Mouse (Mus musculus): ENCODE data around the gene Zkscan17. TPM values are rescaled to one million over a fixed set of nuclear protein-coding genes. Genes with fewer than 3 reads are reported as not detected.

Zkscan17 gene
- total and polyA plus RNA-seq, 3 experiments = 8.9 to 49.9 (median 36.8) TPM

GRCm38 (mm10) chr11:59458973-59459372 is 67.6 kb downstream of the Zkscan17 start:
- TF ChIP-seq ZMIZ1 (IDR thresholded peaks at IDR 0.05; ENCODE audit: low read depth, low read length) (no peak), IRF4 (IDR thresholded peaks at IDR 0.05; ENCODE audit: low read depth, low read length) (no peak), POLR2AphosphoS2 (IDR thresholded peaks at IDR 0.05; ENCODE audit: low read depth, low read length) (0 out of 2 replicates have a peak, but pooled peaks have one; percentile 42), HCFC1 (IDR thresholded peaks at IDR 0.05; ENCODE audit: low read depth, low read length) (no peak)
- H3K4me3 ChIP-seq (replicated peaks in 1 of 3; ENCODE audit: low read depth in 2 of 3, low read length in 2 of 3, poor library complexity in 1 of 3) = no peak overlapping the region
- dilution Hi-C loops (cut with MboI; ENCODE audit: extremely low pct_ligation_motif_present, extremely low pct_unique_long_range_greater_than_20kb, low sequenced_read_pairs) = no loop called here
- H3K27ac ChIP-seq (ENCODE audit: insufficient read depth, low read depth) = no peak overlapping the region
- H3K9ac ChIP-seq (ENCODE audit: insufficient read depth, low read depth) = no peak overlapping the region
- no peak for DNase-seq (ENCODE audit: extremely low read depth)
- H3K36me3 ChIP-seq (replicated peaks in 1 of 2; ENCODE audit: control insufficient read depth in 1 of 2, insufficient read depth in 1 of 2, low read length in 1 of 2) = peaks cover 57 to 89% of the 10 kb centered on the region in 2 experiments
- no peaks in the 10 kb centered on the region for H3K27me3 ChIP-seq (replicated peaks)
- no peaks in the 10 kb centered on the region for H3K4me1 ChIP-seq (ENCODE audit: control insufficient read depth in 1 of 2, insufficient read depth in 2 of 2)
- H3K79me2 ChIP-seq (replicated peaks; ENCODE audit: control insufficient read depth, extremely low read depth, insufficient read depth, poor library complexity, severe bottlenecking) = no peaks in the 10 kb centered on the region
- H3K9me3 ChIP-seq (replicated peaks; ENCODE audit: low read length) = peaks cover 23% of the 10 kb centered on the region
- H3K4me2 ChIP-seq (ENCODE audit: insufficient read depth, low read depth, poor library complexity, severe bottlenecking) = no peak overlapping the region
- in situ Hi-C loops (cut with MboI; ENCODE audit: low pct_ligation_motif_present, low pct_unique_long_range_greater_than_20kb, low sequenced_read_pairs) = no loop called here

- dilution Hi-C loops (cut with MboI; ENCODE audit: extremely low pct_ligation_motif_present, extremely low pct_unique_long_range_greater_than_20kb, low sequenced_read_pairs) = no loop called here
- Histone ChIP-seq H3K27ac (ENCODE audit: insufficient read depth, low read depth) (no peak overlapping the region), H3K36me3 (replicated peaks in 1 of 2; ENCODE audit: control insufficient read depth in 1 of 2, insufficient read depth in 1 of 2, low read length in 1 of 2) (peaks cover 46 to 86% of the 10 kb centered on the region in 2 experiments), H3K4me2 (ENCODE audit: insufficient read depth, low read depth, poor library complexity, severe bottlenecking) (no peak overlapping the region), H3K4me3 (replicated peaks in 1 of 3; ENCODE audit: low read depth in 2 of 3, low read length in 2 of 3, poor library complexity in 1 of 3) (no peak overlapping the region), H3K27me3 (replicated peaks) (no peaks in the 10 kb centered on the region), H3K9me3 (replicated peaks; ENCODE audit: low read length) (peaks cover 2% of the 10 kb centered on the region), H3K9ac (ENCODE audit: insufficient read depth, low read depth) (no peak overlapping the region), H3K4me1 (ENCODE audit: control insufficient read depth in 1 of 2, insufficient read depth in 2 of 2) (peaks cover 0 to 4% of the 10 kb centered on the region in 2 experiments; a peak in 2 of 4 replicates), H3K79me2 (replicated peaks; ENCODE audit: control insufficient read depth, extremely low read depth, insufficient read depth, poor library complexity, severe bottlenecking) (no peaks in the 10 kb centered on the region)
- in situ Hi-C loops (cut with MboI; ENCODE audit: low pct_ligation_motif_present, low pct_unique_long_range_greater_than_20kb, low sequenced_read_pairs) = no loop called here
- no peak for DNase-seq (ENCODE audit: extremely low read depth)
- TF ChIP-seq SIN3A (IDR thresholded peaks at IDR 0.05; ENCODE audit: low read length) (no peak), NRF1 (IDR thresholded peaks at IDR 0.05; ENCODE audit: low read depth, low read length) (no peak), MYC (IDR thresholded peaks at IDR 0.05; ENCODE audit: low read depth, low read length) (no peak), USF1 (IDR thresholded peaks at IDR 0.05; ENCODE audit: low read depth, low read length) (no peak), MAFK (IDR thresholded peaks at IDR 0.05; ENCODE audit: insufficient replicate concordance, low read length) (no peak)
These were observed 69.7 kb downstream of the Zkscan17 start for GRCm38 (mm10) chr11:59456891-59457290.

- H3K4me1 ChIP-seq (ENCODE audit: control insufficient read depth in 1 of 2, insufficient read depth in 2 of 2) = peaks cover 5 to 9% of the 10 kb centered on the region in 2 experiments
- no peak overlapping the region for H3K4me3 ChIP-seq (replicated peaks in 1 of 3; ENCODE audit: low read depth in 2 of 3, low read length in 2 of 3, poor library complexity in 1 of 3)
- no peak overlapping the region for H3K9ac ChIP-seq (ENCODE audit: insufficient read depth, low read depth)
- H3K9me3 ChIP-seq (replicated peaks; ENCODE audit: low read length) = peaks cover under 1% of the 10 kb centered on the region
- H3K36me3 ChIP-seq (replicated peaks in 1 of 2; ENCODE audit: control insufficient read depth in 1 of 2, insufficient read depth in 1 of 2, low read length in 1 of 2) = peaks cover 48 to 88% of the 10 kb centered on the region in 2 experiments
- no peak overlapping the region for H3K4me2 ChIP-seq (ENCODE audit: insufficient read depth, low read depth, poor library complexity, severe bottlenecking)
- in situ Hi-C loops (cut with MboI; ENCODE audit: low pct_ligation_motif_present, low pct_unique_long_range_greater_than_20kb, low sequenced_read_pairs) (no loop called here), dilution Hi-C loops (cut with MboI; ENCODE audit: extremely low pct_ligation_motif_present, extremely low pct_unique_long_range_greater_than_20kb, low sequenced_read_pairs) (no loop called here)
- no peaks in the 10 kb centered on the region for H3K27me3 ChIP-seq (replicated peaks)
- no peak overlapping the region for H3K27ac ChIP-seq (ENCODE audit: insufficient read depth, low read depth)
- no peak for DNase-seq (ENCODE audit: extremely low read depth)
- H3K79me2 ChIP-seq (replicated peaks; ENCODE audit: control insufficient read depth, extremely low read depth, insufficient read depth, poor library complexity, severe bottlenecking) = no peaks in the 10 kb centered on the region
- TF ChIP-seq SIN3A (IDR thresholded peaks at IDR 0.05; ENCODE audit: low read length) = no peak
- no peak for TF ChIP-seq PAX5 (IDR thresholded peaks at IDR 0.05; ENCODE audit: low read length)
- TF ChIP-seq ELF1 (IDR thresholded peaks at IDR 0.05; ENCODE audit: low read depth, low read length) = no peak
- TF ChIP-seq ZNF384 (IDR thresholded peaks at IDR 0.05; ENCODE audit: low read depth, low read length) = no peak
- TF ChIP-seq RAD21 (IDR thresholded peaks at IDR 0.05; ENCODE audit: low read depth, low read length) = no peak
- no peak for TF ChIP-seq TCF12 (IDR thresholded peaks at IDR 0.05; ENCODE audit: low read depth, low read length)
- no peak for TF ChIP-seq KAT2A (IDR thresholded peaks at IDR 0.05; ENCODE audit: insufficient replicate concordance, low read length)
- TF ChIP-seq NRF1 (IDR thresholded peaks at IDR 0.05; ENCODE audit: low read depth, low read length) = no peak
- TF ChIP-seq ZMIZ1 (IDR thresholded peaks at IDR 0.05; ENCODE audit: low read depth, low read length) = no peak
These were observed 70.2 kb downstream of the Zkscan17 start for GRCm38 (mm10) chr11:59456346-59456745.
